Mouse (Mus musculus) urinary bladder, postnatal 25 days (tissue): ENCODE measurements at regions not wholly inside any gene's neighbourhood (a gene's known extent, or its start where the extent isn't known, plus 50 kb on each side); places are given as distances from the start of the nearest gene placed in this dataset.
"Not testable (repeated sequence)": the region's sequence is repeated elsewhere in the genome, so short reads cannot be mapped to it uniquely, and the experiment has no call there.

Experiments
- DNase-seq: peaks from one replicate; pipeline ENCODE4 v3.0.0; 2022; ENCODE audit warnings: low spot score

- DNase-seq, result no peak
Observed at GRCm38 (mm10) chr12:28922236-28922635, 170.6 kb downstream of the Eipr1 start.

DNA sequence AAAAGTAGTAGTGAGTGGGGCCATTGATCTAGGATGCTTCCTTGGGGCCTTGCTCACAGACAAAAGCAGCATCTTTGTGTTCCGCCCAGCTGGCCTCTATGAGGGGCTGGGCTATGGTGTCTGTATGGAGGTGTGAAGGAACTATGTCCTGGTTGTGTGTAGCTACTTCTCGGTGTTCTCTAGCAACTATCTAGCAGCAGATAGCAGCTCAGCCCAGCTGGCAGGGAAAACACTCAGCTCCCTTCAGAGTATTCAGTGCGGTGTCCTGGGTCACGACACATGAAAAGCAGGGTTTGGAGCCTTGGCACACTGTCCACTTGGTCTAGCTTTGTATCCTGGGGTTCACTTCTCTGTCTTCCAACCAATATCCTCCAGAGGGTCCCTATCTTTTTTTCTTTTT is 173.6 kb downstream of the Eipr1 start:
- DNase-seq, result no peak

- DNase-seq, result no peak
Observed at GRCm38 (mm10) chr12:28939936-28940335, 188.3 kb downstream of the Eipr1 start.

- no peak for DNase-seq
Observed at GRCm38 (mm10) chr12:28948889-28949288, 197.3 kb downstream of the Eipr1 start.

DNA sequence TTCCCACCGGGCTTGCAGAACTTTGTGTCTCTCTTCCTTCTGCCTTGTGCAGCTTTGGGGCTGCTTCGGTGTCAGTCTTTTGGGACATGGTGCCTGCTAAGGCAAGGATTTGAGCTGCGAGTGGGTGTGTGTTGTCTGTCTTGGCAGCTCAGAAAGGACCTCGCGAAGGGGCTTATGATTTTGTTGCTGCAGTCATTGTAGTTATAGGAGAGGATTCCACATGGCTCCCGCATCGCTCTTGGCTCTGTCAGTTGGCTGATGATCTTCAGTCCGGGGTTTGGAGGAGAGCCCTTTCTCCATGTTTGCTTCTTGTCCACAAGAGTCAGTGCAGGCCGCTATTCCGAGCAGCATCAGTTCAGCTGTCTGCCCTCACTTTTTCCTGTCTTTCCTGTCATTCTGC is 197.7 kb downstream of the Eipr1 start:
- no peak for DNase-seq

- DNase-seq, result no peak
Observed at GRCm38 (mm10) chr12:28957155-28957554, 205.6 kb downstream of the Eipr1 start.

DNA sequence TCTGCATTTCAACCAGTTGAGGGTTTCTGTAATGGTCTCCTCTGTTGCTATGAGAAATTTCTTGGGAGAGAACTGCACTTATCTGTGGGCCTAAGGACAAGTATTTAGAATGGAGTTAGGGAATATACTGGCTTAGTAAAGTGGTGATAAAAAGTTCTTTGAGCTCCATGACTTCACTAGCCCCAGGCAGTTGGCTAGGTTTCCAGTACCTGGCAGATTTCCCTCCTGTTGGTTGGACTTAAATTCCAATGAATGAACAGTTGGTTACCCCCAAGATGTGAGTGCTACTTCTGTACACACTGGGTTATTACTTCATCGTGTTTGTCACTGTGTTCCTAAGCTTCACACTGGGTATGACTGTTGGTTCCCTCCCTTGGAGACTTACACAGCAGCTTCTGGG is 207.1 kb downstream of the Eipr1 start:
- no peak for DNase-seq

DNA sequence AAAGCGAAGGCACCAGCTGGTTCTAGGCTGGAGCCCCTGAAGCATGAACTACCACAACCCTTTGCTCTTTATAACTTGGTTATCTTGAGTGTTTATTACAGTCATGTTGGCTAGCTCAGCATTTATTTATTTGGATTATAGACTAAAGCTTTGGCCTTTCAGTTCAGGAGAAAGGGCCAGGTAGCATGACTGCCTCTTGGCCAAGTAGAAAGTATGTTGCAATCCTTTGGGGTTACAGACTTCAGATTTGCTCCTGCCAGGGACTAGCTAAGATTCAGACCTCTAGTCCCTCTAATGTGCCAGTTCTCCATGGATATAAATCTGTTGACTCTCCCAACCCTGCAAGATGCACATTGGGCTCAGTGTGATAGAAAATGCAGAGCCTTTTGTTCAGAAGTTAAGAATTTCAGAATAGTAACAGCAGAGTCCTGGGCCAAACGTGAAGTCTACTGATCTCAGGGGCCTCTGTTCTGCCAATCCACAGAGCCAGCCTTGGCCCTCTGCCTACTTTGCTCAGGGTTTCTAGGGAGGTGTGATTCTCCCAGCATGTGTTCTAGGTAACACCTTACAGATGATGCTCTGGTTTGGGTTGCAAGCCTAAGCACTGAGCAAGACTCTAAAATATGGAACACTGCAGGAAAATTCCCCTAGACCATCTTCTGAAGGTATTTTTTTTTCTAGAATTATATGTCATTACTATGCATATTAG is 218.2 kb downstream of the Eipr1 start:
- DNase-seq, result no peak

DNA sequence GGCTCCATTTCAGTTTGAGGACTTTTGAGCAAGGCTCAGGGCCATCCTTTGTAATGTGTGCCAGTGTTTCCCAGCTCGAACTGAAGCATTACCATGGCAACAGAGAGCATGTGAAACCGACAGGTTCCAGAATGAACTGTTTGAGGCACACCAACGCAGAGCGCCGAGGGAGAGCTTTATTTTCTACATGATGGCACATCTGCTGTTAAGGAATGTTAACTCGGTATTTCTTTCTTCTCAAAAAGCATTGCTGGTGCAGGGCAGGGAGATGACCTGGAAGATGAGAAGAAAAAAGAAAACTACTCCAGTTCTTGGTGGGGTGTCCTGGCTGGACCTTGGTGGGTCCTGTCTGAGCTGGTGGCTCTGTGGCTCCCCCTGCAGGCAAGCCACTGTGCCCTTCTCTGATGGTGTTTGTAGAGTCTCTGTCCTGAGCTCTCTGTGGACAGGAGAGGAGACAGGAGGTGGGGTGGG is 223.0 kb downstream of the Eipr1 start:
- DNase-seq, result no peak

GRCm38 (mm10) chr12:28975249-28975648 is 223.6 kb downstream of the Eipr1 start:
- DNase-seq, result no peak

DNA sequence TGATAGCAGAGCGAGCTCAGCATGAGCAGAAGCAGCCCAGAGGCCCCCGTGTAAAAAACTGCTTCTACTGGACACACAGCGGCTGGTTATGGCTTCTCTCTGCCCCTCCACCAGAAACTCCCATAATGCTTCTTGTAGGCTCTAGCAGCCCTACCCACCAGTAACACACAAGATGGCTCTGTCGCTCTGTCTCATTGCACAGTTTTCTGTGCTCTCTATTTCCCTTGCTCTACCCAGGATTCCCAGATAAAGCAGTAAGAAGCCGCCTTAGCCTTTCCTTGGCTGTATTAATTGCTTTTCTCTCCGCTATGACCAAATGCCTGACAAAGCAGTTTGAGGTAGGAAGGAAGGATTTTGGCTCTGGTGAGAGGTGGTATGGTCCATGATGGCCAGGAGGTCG is 228.1 kb downstream of the Eipr1 start:
- DNase-seq, result no peak

- no peak for DNase-seq
Observed at GRCm38 (mm10) chr12:28986214-28986613, 234.6 kb downstream of the Eipr1 start.

- DNase-seq, result no peak
Observed at GRCm38 (mm10) chr12:28997474-28998192, 246.0 kb downstream of the Eipr1 start.

GRCm38 (mm10) chr12:28999963-29000451 is 248.4 kb downstream of the Eipr1 start:
- no peak for DNase-seq

- DNase-seq, result no peak
Observed at GRCm38 (mm10) chr12:29004504-29004903, 252.9 kb downstream of the Eipr1 start.

DNA sequence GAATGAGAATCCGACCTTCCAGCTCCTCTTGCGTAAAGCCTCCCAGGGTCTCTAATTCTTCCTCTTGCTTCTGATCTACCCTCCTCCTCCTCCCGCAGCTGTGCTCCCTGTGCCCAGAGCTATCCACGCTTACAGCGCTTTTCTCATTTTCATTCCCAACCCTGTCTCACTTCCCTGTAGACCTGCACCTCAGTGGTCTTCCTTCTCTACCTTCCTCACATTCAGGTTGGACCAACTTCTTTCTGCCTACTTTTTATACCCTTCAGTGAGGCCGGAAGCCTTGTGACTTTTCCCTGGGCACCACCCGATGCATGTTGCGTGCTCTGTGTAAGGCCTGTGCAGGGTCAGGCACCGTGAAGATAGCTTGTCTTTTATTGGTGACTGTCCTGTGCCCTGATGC is 263.0 kb downstream of the Eipr1 start:
- no peak for DNase-seq

DNA sequence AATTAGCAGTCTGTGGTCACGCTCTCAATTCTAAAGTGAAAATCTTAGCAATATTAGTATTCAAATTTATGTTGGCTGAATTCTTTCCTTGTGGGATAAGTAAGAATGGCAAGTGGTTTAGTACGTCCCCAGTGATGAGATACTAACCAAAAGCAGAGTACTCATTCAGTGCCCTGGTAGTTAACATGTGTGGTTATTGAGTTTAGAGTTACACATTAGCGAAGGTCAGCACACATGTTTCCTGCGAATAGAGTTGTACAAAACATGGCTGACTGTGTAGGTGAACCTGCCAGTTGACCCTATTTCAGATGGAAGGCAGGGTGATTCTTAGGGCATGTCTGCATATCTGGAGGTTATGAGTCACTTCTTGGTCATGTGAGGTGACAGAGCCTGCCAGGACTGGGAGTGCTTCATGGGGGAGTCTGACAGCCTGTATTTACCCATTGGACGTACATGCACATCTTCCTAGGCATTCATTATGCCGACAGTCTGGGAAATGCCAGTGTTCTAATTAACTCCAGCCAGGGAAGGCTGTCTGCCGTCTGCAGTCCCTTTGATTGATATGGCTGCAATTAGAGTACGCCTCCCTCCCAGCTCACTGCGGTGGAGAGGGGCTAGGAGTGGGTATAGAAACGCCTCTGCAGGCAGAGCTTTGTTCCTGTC is 263.7 kb downstream of the Eipr1 start:
- no peak for DNase-seq

GRCm38 (mm10) chr12:29021152-29021551 is 269.5 kb downstream of the Eipr1 start:
- DNase-seq, result no peak

DNA sequence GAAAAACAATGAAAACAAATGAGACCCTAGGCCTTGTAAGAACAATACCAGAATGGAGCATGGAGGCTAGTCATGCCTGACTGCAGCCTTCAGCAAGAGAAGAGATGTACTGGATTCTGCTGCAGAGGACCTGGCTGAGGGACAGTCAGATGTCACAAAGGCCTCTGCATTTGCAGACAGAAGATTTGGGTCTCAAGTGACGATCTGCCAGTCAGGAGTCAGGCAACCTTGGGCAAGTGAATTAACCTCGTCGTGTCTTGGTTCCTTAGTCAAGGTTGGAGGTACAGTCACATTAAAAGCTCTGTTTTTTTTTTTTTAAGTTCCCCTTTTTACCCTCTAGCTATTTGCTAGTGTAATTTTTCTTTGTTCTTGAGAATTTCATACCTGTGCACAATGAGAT is 276.6 kb downstream of the Eipr1 start:
- no peak for DNase-seq

DNA sequence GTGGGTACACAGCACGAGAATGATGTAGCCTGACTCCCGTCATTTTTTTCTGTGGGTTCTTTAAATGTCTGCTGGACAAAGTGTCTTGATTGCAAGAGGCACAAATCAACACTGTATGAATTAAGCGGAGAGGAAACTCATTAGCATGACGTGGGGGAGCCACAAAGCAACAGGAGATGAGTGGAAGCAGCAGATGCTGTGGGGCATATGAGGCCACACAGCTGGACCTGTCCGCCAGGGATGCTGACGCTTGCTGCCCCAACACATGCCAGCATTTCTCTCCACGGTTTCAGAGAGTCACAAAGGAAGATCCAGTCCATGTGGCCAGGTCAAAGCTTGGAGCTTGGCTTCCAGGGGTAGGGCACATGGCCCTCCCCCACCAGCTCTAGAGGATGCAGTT is 277.9 kb downstream of the Eipr1 start:
- no peak for DNase-seq

GRCm38 (mm10) chr12:29046009-29046408 is 294.4 kb downstream of the Eipr1 start:
- no peak for DNase-seq

- not testable (repeated sequence) for DNase-seq
Observed at GRCm38 (mm10) chr12:29048596-29048995, 297.0 kb downstream of the Eipr1 start.

GRCm38 (mm10) chr12:29049105-29049511 is 297.5 kb downstream of the Eipr1 start:
- DNase-seq, result no peak
